In the genomic region with DNA sequence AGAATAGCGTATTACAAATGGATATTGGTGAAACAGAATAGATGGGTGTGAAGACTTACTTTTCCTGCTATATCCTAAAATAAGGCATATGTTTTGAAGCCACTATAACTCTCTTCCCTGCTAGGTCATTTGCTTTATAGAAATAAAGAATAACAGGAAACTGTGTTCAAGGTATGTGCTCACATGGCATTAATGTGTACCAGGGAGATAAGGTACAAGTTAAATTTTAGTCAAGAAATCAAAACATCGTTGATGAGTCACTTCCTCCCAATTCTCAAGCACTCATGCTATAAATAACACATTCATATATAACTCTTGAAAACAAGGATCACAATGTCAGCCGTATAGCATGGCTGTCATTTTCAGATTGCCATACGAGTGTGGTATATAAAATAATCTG, we compare ENCODE assay signal across 12 mouse cellular contexts.
"Had no signal": no experiment of that assay in that cellular context is flagged by ENCODE, and none has a peak within 500 bp of the region (broad histone marks: within the 10 kb centered on the region; RNA-seq: fewer than 3 reads in every experiment).

No protein-coding gene starts in this region.

- ATAC-seq: liver, embryonic 12.5 days; midbrain, embryonic 15.5 days had no signal

- H3K4me1 ChIP-seq: limb, embryonic 15.5 days; liver, embryonic 12.5 days; megakaryocyte, embryonic 14.5 days; midbrain, embryonic 15.5 days; neural tube, embryonic 12.5 days had no signal

- H3K27me3 ChIP-seq: limb, embryonic 15.5 days; liver, embryonic 12.5 days; megakaryocyte, embryonic 14.5 days; midbrain, embryonic 15.5 days; neural tube, embryonic 12.5 days had no signal

- H3K27ac ChIP-seq: limb, embryonic 15.5 days; liver, embryonic 12.5 days; midbrain, embryonic 15.5 days; neural tube, embryonic 12.5 days had no signal

- H3K9ac ChIP-seq: limb, embryonic 15.5 days; liver, embryonic 12.5 days; midbrain, embryonic 15.5 days; neural tube, embryonic 12.5 days had no signal

- H3K9me3 ChIP-seq: limb, embryonic 15.5 days; liver, embryonic 12.5 days; megakaryocyte, embryonic 14.5 days; midbrain, embryonic 15.5 days; neural tube, embryonic 12.5 days had no signal

- H3K4me3 ChIP-seq: limb, embryonic 15.5 days; liver, embryonic 12.5 days; megakaryocyte, embryonic 14.5 days; midbrain, embryonic 15.5 days; neural tube, embryonic 12.5 days had no signal

- H3K36me3 ChIP-seq: limb, embryonic 15.5 days; liver, embryonic 12.5 days; midbrain, embryonic 15.5 days; neural tube, embryonic 12.5 days had no signal

- DNase-seq: kidney, adult 2 months; kidney, postnatal 14 days; layer of hippocampus, postnatal 36 days; lung, postnatal 14 days; thymus, adult 18-20 months; thymus, postnatal 14 days had no signal

- H3K4me2 ChIP-seq: limb, embryonic 15.5 days; liver, embryonic 12.5 days; midbrain, embryonic 11.5 days; midbrain, embryonic 15.5 days; neural tube, embryonic 12.5 days had no signal
